Mouse (Mus musculus) E14TG2a.4 (cell line): Measurements from ENCODE around the gene Tbxa2r.

ENCODE experiments used
- CTCF ChIP-seq: conservative IDR thresholded peaks from 2 replicates; pipeline ENCODE4 v1.5.1; 2014; ENCODE audit warnings: low read length
- POU5F1 ChIP-seq: IDR thresholded peaks from 2 replicates; pipeline ENCODE4 v1.6.1; 2014; ENCODE audit warnings: low read length, borderline replicate concordance

GRCm38 (mm10) chr10:81355533-81355932 is 27.0 kb downstream of the Tbxa2r start:
- no peak for TF ChIP-seq CTCF
- no peak for TF ChIP-seq POU5F1
